Mouse (Mus musculus) ES-E14 (cell line): ENCODE data around the gene Selp. TPM values are rescaled to one million over a fixed set of nuclear protein-coding genes. Genes with fewer than 3 reads are reported as not detected.
A peak's percentile ranks its signal among the peaks of the same experiment; 100 is the strongest.

Experiments used
- DNase-seq: peaks from one replicate; pipeline ENCODE4 v3.0.0-alpha.2; 2013; ENCODE audit warnings: low read depth, low spot score
- H3K27ac ChIP-seq: 2 replicates; pipeline ENCODE4 v1.5.1; 2012; ENCODE audit warnings: low read depth, mild to moderate bottlenecking, low read length, moderate library complexity, mixed read lengths; ENCODE audit not compliant: poor library complexity, insufficient read depth, severe bottlenecking
- H3K36me3 ChIP-seq: 2 replicates; pipeline ENCODE4 v1.6.1; 2012; ENCODE audit warnings: mild to moderate bottlenecking, low read length, moderate library complexity, mixed read lengths; ENCODE audit not compliant: control insufficient read depth, poor library complexity, insufficient read depth, severe bottlenecking
- H3K4me1 ChIP-seq, 2 experiments: fragments of 150-350 bp in 1 of 2; sonication (generic) in 1 of 2; 2 replicates each; pipeline ENCODE4 v1.6.1; 2012; ENCODE audit warnings: low read length in 2 of 2, mild to moderate bottlenecking in 1 of 2, mixed read lengths in 1 of 2; ENCODE audit not compliant: control insufficient read depth in 2 of 2, insufficient read depth in 2 of 2, poor library complexity in 1 of 2
- H3K4me3 ChIP-seq, 2 experiments: fragments of 150-350 bp in 1 of 2; sonication (generic) in 1 of 2; 2 replicates each; pipeline ENCODE4 v1.5.1; 2012; ENCODE audit warnings: low read length in 2 of 2, low read depth in 1 of 2, mild to moderate bottlenecking in 1 of 2, mixed read lengths in 1 of 2; ENCODE audit not compliant: insufficient read depth in 1 of 2, poor library complexity in 1 of 2, severe bottlenecking in 1 of 2
- H3K9ac ChIP-seq: 2 replicates; pipeline ENCODE4 v1.6.1; 2012; ENCODE audit warnings: low read depth, mild to moderate bottlenecking, low read length, mixed read lengths; ENCODE audit not compliant: poor library complexity, insufficient read depth, severe bottlenecking
- H3K9me3 ChIP-seq: fragments of 150-350 bp; sonication (generic); 2 replicates; pipeline ENCODE4 v1.6.1; 2012; ENCODE audit warnings: low read depth, mild to moderate bottlenecking, low read length; ENCODE audit not compliant: control insufficient read depth, insufficient read depth
- CHD2 ChIP-seq: IDR thresholded peaks from 2 replicates; pipeline ENCODE4 v1.6.1; 2014; ENCODE audit warnings: mild to moderate bottlenecking, low read depth, low read length, inconsistent platforms
- HCFC1 ChIP-seq: IDR thresholded peaks from 2 replicates; pipeline ENCODE4 v1.6.1; 2012; ENCODE audit warnings: low read length, inconsistent platforms, borderline replicate concordance; ENCODE audit not compliant: insufficient read depth
- MAFK ChIP-seq: IDR thresholded peaks from 2 replicates; pipeline ENCODE4 v1.6.1; 2014; ENCODE audit warnings: mild to moderate bottlenecking, low read depth, low read length, inconsistent platforms; ENCODE audit not compliant: insufficient read depth
- ZC3H11A ChIP-seq: IDR thresholded peaks from 2 replicates; pipeline ENCODE4 v1.6.1; 2012; ENCODE audit warnings: low read depth, mild to moderate bottlenecking, inconsistent platforms, low read length, borderline replicate concordance
- ZNF384 ChIP-seq: IDR thresholded peaks from 2 replicates; pipeline ENCODE4 v1.6.1; 2012; ENCODE audit warnings: low read depth, low read length, inconsistent platforms
- in situ Hi-C, 2 experiments: fragments of 600-800 bp; cut with MboI; formaldehyde crosslinking; loops; one replicate each; pipeline ENCODE4 v1.15.1; 2025; ENCODE audit warnings: low sequenced_read_pairs in 2 of 2, inconsistent platforms in 1 of 2; ENCODE audit not compliant: unreplicated experiment in 2 of 2
- total RNA-seq: library from RNA; depleted of rRNA; stranded (reverse); fragments of 300-350 nt; gene quantifications from 2 replicates; pipeline ENCODE4 v1.2.3, GENCODE M21; 2012

Selp gene
- total RNA-seq, 1 experiment = 0.22 TPM

DNA sequence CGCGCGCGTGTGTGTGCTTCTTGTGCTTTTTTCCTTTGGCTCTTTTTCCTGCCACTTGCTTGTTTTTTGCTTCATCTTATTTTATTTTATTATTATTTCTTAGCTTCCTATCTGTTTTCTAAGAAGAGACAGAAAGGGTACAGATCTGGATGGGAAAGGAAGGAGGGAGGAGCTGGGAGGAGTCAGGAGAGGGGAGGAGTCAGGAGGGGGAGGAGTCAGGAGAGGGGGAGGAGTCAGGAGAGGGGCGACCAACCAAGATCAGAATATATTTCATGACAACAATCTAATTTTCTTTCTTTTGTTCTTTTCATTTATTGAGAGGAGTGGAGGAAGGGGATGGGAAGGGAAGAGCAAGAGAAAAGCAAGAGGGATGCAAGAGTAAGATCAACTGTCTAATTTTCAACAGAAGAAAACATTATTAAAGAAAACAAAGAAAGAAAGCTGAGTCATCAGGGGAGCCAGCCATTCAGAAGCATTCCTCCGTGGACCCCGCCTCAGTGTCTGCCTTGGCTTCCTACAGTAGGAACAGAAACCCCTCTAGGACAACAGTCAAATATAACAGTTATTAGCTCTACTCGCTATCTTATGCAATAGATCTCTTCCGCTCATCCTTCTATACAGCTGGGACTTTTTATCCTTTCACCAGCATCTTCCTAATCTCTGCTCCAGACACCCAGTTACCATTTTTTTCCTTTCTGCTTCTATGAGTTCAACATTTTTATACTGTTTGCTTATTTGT lies 4.3 kb upstream of the Selp start:
- Histone ChIP-seq H3K4me3 (0 out of 4 replicates have a peak overlapping the region, but pooled peaks of 1 of the 2 experiments have one; percentile 16), H3K36me3 (no peaks in the 10 kb centered on the region), H3K9me3 (no peaks in the 10 kb centered on the region), H3K4me1 (no peaks in the 10 kb centered on the region), H3K9ac (no peak overlapping the region), H3K27ac (no peak overlapping the region)
- DNase-seq = no peak
- in situ Hi-C loops = no loop called here
- TF ChIP-seq MAFK (peak; percentile 82), ZNF384 (no peak), CHD2 (no peak)

DNA sequence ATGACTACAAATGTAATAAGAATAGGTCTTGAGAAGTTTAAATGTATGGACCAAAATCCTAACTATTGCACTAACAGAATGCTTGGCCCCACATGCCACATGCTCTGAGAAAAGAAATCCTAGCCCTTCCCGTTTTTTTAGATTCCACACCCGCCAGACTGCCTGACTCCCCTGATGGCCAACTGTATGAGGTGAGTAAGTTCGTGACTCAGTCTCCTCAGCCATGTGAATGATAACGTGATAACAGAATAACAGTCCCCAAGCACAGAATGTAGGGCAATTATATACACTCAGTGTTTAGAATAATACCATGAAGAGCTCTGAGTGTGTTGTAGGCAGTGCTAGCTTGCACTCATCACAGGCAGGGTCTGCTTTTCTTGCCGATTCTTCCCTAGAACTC lies 784 bp upstream of the Selp start:
- no peak overlapping the region for H3K9ac ChIP-seq
- H3K9me3 ChIP-seq = no peaks in the 10 kb centered on the region
- in situ Hi-C loops = no loop called here
- H3K36me3 ChIP-seq = no peaks in the 10 kb centered on the region
- H3K4me1 ChIP-seq = no peaks in the 10 kb centered on the region
- no peak for DNase-seq
- no peak overlapping the region for H3K4me3 ChIP-seq
- TF ChIP-seq ZC3H11A = no peak
- TF ChIP-seq MAFK = no peak
- TF ChIP-seq CHD2 = no peak
- H3K27ac ChIP-seq = no peak overlapping the region

DNA sequence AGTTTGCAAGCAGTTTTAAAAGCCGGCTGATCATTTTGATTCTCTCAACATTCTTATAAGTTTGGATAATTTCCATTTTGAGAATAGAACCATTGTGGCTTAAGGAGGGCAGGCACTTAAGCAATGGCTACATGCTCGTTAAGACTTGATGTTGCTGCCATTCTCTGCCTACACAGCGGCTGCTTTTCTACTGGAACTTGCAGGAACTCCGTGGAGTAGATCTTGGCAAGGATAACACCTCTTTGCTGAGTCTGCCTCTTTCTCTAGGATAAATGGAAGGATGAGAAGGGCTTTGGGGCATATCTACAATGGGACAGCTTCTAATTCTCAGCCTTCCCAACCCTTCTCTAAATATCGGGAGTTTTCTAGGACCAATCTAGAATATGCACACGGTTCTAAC lies 583 bp downstream of the Selp start:
- no peak for DNase-seq
- H3K9ac ChIP-seq = no peak overlapping the region
- no peak overlapping the region for H3K27ac ChIP-seq
- no peaks in the 10 kb centered on the region for H3K9me3 ChIP-seq
- H3K4me3 ChIP-seq = no peak overlapping the region
- TF ChIP-seq MAFK = no peak
- TF ChIP-seq HCFC1 = no peak
- TF ChIP-seq ZC3H11A = no peak
- TF ChIP-seq CHD2 = no peak
- no peak for TF ChIP-seq ZNF384
- H3K4me1 ChIP-seq = no peaks in the 10 kb centered on the region
- no peaks in the 10 kb centered on the region for H3K36me3 ChIP-seq
- in situ Hi-C loops = no loop called here

DNA sequence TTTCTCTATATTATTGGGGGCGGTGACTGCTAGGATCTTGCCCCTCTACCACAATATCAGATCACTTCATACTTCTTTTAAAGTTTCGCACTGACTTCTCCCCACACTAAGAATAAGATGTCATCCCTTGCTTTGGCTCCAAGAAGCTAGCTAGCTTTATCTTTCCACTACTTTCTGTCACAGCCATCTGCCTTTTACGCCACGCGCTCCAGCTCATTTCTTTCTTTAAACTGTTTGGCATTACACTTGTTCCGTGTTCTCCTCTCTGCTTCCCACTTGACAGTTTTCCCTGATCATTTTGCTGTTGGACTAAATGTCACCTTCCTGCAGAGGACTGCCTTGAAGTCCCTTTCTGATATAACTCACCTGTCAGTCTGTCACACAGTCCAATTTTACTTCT lies 2.8 kb downstream of the Selp start:
- in situ Hi-C loops = no loop called here
- H3K9me3 ChIP-seq = no peaks in the 10 kb centered on the region
- H3K4me3 ChIP-seq = no peak overlapping the region

More for the DNA sequence above, 2.8 kb downstream of the Selp start:
- Histone ChIP-seq H3K9ac (no peak overlapping the region), H3K4me1 (no peaks in the 10 kb centered on the region), H3K27ac (no peak overlapping the region), H3K36me3 (no peaks in the 10 kb centered on the region)
- no peak for TF ChIP-seq CHD2
- no peak for DNase-seq
